Mouse (Mus musculus): ENCODE results near the gene Gbe1. TPM values are rescaled to one million over a fixed set of nuclear protein-coding genes. Genes with fewer than 3 reads are reported as not detected.

The Gbe1 gene
- 16.9 and 23.2 TPM in 2 replicates for total RNA-seq (2017)

DNA sequence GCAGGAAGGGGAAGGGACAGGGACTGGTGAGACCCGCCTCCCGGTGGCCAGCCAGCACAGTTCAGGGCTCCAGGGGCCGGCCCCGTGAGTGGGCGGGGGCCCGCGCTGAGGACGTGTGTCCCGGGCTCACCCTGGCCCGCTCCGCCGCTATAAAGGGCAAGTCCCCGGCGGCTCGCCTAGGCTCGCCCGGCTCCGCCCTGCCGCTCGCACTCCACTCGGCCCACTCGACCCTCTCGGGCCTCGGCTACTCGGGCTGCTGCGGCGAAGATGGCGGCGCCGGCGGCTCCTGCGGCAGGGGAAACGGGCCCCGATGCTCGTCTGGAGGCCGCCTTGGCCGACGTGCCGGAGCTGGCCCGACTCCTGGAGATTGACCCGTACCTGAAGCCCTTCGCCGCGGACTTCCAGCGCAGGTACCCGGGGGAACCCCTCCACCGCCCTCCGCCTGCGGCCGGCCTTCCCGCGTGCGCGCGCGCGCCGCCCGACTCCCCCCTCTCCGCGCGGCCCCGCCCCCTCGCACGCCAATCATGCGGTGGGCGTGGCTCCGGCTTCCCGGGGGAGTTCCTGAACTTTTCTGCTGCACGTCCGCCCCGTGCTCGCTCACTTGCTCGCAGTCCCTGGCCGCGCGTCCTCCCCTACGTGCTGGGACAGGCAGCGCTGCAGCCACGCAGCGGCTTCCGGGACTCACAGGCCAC is at the start of gene Gbe1:
Gbe1 (plus strand) TSS at position 64 of the 692 bp plus-strand sequence.
- ATAC-seq (replicated peaks; ENCODE audit: low read depth, poor library complexity, severe bottlenecking) = peak; percentile 88

DNA sequence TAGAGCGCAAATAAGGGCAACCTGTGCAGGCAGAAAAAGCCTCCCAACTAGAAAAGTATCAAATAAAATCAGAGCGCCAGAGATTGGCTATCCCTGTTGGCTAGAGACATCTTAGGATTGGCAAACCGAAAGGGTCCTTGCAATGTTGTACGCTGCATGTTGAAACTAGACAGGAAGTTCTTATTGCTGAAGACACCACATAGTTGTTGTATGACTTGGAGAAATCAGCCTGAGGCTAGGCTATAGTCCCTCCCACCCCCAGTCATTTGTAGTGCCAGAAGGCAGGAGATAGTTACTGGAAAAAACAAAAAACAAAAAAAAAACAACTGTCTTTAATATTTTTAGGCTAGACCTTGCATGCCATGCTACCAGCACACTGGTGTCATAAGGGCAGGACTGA is 3.1 kb upstream of the Gbe1 start:
- ATAC-seq (replicated peaks; ENCODE audit: low read depth, poor library complexity, severe bottlenecking) = no peak

DNA sequence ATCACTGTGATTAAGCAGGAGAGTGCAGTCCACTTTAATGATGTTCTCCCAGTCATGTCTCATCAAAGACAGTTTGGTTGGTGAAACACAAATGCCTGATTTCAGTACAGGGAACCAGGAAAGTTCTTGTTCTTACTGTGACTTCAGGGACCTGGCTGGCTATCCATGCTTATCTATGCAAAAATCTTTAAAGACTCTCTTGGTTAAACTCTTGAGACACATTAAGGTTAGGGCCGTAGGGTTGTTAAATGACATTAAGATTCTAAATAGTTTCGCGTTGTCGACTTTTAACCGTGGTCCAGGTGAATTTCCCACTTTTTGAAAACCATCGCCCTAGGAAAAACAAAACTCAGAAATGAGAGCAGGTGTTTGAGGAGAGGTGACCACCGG is 258 bp upstream of the Gbe1 start:
- ATAC-seq (replicated peaks; ENCODE audit: low read depth, poor library complexity, severe bottlenecking) = no peak

DNA sequence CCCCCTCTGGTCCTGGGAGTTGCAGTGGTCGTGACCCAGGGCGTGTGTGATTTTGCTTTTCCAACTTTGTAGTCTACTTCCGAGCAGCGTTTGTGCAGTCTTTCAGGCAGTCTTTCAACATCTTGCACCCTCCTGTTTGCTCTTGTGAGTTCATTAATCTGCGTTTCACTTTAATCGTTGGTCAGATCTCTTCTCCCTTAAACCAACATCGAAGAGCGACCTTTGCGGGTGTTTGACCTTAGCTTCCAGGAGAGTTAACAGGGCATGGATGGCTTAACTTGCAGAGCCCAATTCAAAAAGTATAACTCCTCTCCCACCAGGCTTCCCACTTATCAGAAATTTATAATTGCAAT is 805 bp downstream of the Gbe1 start:
- ATAC-seq (replicated peaks; ENCODE audit: low read depth, poor library complexity, severe bottlenecking) = no peak

DNA sequence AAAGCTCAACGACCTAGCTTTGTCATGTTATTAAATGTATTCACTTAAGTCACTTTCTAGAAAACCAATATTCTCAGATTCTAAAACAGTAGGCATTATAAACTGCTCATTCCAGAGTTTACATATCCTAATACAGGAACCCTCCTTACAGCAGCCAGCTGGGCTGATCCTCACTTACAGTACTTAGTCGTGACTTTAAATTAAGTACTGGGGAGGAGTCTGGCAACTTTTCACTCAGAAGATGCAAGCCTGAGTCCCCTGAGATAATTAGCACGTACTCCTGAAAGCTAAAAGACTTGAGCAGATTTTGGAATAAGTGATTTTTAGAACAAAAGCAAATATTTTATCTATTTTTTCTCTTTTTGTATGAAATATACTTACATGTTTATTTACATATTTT is 1.5 kb downstream of the Gbe1 start:
- no peak for ATAC-seq (replicated peaks; ENCODE audit: low read depth, poor library complexity, severe bottlenecking)

DNA sequence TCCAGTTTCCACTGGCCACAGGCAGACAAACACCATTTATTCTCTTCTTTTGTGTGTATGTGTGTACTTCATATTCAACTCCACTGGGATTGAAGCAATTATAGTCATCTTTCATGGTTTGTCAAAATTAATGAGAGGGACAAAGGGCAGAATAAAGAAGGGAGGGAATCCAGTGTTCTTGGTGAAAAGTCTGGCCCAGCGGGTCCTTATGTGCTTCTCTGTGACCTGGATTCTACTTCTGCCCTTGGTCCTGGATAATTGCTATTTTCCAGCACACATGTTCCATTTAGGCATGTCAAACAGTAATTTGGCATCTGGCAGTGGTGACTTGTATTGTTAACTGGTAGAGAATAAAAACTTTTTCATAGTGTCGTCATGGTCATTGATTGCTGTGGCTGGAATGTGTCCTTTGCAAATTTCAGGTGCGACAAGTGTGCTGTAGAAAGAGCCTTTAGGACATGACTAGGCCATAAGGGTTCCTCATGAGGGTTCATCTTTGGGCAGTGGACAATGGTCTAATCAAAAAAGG is 2.2 kb downstream of the Gbe1 start:
- no peak for ATAC-seq (replicated peaks; ENCODE audit: low read depth, poor library complexity, severe bottlenecking)

DNA sequence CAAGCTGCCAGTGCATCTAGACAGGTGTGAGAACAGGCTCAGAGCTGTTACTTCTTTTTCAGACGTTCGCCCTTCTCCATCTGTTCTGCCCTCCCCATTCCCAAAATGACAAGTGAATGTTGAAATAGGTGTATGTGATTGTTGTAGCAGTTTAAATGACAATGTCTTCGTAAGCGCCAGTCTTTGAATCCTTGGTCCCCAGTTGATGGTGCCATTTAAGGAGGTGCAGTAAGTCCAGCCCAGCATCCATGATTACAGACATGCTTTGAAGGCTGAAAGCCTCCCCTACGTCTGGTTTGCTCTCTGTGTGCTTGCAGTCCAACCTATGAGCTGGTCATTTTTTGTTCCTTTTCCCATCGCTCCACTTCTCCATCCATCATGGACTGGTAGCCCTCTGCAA is 5.6 kb downstream of the Gbe1 start:
- ATAC-seq (replicated peaks; ENCODE audit: low read depth, poor library complexity, severe bottlenecking) = no peak

DNA sequence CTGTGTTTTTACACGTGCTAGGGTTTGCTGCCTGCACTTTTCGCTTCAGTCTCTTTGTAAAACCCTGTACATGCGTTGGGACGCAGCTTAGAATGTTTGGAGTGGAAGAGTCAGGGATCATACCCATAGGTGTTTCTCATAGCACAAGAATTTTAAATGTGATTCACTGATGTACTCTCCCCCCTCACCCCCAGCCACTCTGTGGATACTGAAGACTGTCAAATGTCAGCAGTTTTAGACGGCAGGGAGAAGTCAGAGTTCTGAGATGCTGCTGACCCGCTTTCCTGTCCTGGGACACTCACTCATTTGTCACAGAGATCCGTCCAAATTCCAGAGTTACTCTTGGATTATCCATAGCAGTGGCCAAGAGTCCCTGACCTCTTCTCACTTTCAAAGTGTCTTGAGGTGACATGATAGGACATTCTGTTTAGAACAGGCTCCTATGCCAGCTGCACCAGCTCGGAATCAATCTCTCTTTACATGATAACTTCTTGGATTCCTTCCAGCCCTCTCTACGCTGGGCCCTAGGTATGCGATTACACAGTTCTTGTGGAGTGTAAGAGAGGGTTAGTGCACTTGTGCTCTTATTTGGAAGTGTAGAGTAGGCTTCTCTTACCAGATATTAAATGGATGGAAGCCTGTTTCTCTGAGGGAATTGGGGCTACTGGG is 7.0 kb downstream of the Gbe1 start:
- no peak for ATAC-seq (replicated peaks; ENCODE audit: low read depth, poor library complexity, severe bottlenecking)

DNA sequence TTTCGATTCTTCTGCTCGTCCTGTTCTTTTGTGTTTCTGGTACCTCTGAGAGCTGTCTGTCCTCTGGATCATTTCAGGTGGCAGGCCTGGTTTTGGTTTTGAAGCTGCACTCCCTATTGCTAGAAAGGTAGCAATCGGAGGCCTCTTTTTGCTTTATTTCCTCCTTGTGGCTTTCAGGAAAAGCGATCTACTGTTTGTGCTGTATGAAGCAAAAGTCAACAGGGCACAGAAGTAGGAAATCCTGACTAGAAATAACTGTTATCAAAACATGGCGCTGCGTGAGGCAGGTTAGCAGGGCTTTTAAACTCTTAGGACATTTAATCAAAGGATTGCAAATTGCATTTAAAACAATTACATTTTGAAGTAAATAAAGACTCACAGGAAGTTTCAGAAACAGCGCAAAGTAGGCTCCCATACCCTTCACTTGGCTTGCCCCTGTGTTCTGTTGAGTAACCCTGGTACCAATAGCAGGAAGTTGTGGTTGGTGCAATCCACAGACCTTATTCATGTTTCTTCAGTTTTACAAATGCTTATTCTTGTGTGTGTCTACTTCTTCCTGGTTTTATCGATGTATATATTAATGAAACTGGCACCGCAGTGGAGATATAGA is 12.7 kb downstream of the Gbe1 start:
- peak; percentile 90 for ATAC-seq (replicated peaks; ENCODE audit: low read depth, poor library complexity, severe bottlenecking)

DNA sequence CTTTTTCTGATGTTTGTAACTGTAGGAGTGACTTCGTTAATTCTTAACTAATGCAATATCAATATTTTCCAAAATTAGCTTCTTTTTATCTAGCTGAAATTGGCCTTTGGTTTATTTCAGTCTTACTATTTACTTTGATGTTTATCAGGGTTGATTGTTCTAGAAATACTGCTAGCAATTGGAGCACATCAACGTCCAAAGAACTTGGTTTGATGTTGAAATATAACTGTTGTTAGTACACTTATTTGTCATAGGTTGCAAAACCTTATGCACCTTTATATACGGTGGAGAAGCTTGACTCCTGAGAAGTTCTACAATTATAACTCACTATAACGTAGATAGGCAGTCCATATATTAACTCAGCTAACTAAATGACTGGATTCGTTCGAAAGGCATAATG is 14.8 kb downstream of the Gbe1 start:
- no peak for ATAC-seq (replicated peaks; ENCODE audit: low read depth, poor library complexity, severe bottlenecking)

DNA sequence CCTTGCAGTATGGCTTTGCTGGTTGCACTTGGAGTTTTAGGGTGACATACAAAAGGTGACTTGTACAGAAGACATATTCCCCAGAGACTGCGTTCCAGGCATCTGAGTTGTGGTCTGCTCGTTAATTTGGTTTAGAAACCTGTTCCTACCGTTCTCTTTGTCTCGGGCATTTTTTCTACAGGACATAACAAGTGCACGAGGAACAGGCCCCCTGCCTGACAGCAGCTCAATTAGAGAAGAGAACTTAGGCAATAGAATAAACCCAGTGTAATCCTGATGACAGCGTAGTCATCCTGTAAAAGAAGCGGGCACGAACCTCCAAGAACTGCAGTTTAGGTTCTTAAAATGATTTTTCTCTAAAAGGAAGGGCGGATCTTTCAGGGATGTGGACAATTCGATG is 15.3 kb downstream of the Gbe1 start:
- no peak for ATAC-seq (replicated peaks; ENCODE audit: low read depth, poor library complexity, severe bottlenecking)

DNA sequence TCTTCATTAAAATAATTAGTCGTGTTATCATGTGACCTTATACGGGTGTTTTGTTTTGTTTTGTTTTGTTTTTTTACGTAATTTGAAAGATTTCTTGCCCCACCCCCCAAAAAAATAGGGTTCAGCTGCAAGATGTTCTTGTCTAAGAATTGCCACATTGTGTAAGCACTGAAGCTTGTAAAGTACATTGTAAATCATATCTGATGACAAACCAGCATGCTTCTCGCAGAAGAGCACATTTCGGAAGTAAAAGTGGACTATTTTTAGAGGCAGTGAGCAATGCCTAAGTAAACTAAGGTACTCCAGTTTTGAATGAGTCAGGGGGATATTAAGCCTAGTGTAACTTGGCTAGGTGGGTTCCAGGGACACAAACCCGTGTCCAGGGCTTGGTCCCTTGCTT is 15.7 kb downstream of the Gbe1 start:
- peak; percentile 34 for ATAC-seq (replicated peaks; ENCODE audit: low read depth, poor library complexity, severe bottlenecking)

DNA sequence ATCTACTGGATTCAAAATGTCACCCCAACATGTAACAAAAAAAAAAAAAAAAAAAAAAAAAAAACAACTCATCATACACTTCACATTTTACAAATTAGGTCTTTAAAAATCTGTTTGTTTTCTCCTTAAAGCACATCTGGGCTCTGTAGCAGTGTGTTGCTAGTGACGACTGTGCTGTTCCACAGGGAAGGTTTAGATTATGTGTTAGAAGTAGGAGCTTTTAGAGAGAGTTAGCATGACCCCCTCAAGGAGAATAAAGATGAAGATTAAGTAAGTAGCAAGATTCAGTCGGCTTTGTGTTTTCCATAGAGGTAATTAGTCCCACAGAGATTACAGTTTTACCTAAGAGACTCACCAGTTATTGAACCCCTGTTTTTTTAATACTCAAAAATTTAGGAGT is 16.3 kb downstream of the Gbe1 start:
- no peak for ATAC-seq (replicated peaks; ENCODE audit: low read depth, poor library complexity, severe bottlenecking)

DNA sequence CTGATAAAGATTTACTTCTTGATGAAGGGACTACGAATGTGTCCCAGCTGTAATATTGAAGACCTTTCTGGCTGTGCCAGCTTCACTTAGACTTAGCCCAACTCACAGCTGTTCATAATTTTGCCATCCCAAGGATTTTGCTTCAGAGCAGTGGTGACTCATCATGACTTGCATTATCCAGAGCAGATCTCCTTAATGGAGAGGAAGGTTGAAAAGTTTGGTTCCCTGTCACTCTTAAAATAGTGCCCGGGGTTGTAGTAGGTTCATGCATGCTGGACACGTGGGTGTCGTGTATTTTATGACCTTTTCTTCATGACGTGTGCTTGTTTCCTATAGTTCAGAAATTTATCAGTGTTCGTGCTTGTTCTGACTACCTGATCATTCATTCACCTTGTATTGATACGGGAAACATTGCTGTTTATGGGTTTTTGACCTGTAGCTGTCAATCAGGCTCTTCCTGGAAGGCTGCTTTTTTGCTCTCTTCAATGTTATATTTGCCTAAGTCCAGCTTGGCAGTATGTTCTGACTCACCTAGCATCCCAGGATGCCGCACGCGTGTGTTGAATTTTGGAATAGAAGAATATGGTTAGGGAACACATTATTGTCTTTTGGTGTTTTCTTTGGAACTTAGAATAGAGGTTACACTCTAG is 17.0 kb downstream of the Gbe1 start:
- 0 out of 2 replicates have a peak, but pooled peaks have one; percentile 2 for ATAC-seq (replicated peaks; ENCODE audit: low read depth, poor library complexity, severe bottlenecking)

DNA sequence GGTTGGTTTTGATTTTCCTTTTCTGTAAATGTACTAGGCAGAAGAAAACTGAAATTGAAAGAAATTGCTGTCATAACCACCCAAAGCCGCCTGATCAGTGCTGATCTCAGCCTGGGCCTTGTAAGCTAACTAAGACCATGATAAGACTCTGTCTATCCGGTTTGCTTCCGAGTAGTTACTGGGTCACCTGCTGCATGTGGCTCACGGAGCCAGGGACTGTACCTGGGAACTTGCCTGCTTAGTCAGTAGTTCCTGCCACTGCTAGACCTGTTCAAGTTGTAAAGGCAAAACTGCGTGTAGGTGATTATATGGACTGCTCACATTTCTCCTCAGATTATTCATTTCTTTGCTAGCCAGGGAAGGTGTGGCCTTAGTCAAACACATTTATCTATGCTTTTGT is 21.1 kb downstream of the Gbe1 start:
- ATAC-seq (replicated peaks; ENCODE audit: low read depth, poor library complexity, severe bottlenecking) = no peak

DNA sequence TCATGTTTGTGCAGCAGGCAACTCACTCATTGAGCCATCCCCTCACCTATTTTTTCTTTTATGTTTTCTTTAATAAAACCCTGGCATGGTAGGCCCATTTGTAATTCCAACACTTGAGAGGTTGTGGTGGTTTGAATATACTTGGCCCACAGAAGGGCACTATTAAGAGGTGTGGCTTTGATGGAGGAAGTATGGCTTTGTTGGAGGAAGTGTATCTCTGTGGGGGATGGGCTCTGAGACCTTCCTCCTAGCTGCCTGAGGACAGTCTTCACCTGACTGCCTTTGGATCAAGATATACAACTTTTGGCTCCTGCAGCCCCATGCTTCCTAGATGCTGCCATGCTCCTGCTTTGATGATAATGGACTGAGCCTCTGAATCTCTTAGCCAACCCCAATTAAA is 21.7 kb downstream of the Gbe1 start:
- no peak for ATAC-seq (replicated peaks; ENCODE audit: low read depth, poor library complexity, severe bottlenecking)

DNA sequence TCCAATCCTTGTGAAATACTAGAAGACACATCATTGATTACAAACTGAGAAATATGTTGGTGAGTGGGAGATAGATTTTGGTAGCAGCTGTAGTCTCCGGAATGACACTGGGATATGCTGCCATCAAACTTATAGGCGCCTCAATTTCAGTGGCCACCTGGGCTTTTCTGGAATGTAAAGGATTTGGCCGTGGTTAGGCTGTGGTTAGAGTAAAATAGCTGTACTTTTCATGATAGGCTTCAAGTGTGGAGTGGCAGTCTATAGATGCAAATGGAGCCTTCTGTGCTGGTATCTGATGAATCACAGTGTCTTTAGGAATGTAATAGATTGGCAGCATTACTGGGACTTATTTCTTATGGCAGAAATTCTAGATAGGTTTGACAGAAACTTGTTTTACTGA is 23.9 kb downstream of the Gbe1 start:
- no peak for ATAC-seq (replicated peaks; ENCODE audit: low read depth, poor library complexity, severe bottlenecking)

DNA sequence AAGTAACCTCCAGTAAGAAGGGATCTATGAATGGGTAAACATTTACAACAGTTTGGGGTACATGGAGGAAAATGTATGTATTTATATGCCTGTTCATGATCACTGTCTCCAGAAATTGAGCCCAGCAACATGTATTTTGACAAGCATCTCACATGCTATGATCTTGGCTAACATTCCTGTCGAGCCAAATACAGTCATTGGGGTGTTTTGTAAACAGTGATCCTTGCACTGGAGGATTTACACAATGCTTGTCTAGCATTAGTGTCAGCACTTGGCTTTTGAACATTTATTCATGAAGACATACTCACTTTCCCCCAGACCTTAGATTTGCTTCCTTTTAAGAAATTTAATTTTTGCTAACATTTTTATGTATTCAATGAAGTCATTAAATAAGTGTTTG is 30.7 kb downstream of the Gbe1 start:
- ATAC-seq (replicated peaks; ENCODE audit: low read depth, poor library complexity, severe bottlenecking) = no peak

DNA sequence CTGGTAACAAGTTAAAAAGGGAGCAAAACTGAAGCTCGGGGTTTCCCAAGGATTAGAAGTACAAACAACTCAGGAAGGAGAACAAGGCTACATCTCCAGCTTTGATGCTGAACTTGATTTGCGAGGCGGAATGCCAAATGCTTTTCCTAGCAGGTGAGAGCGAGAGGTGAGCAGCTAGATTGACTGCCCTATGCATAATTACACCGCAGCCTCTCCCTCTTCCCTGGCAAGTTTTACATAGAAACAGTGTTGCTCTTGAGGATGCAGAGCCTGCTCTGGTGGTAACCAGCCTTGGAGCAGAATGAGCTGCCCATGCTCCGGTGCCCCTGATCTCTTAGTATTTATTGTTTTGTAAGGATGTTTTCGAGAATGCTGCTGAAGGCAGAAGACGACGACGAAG is 31.9 kb downstream of the Gbe1 start:
- no peak for ATAC-seq (replicated peaks; ENCODE audit: low read depth, poor library complexity, severe bottlenecking)

DNA sequence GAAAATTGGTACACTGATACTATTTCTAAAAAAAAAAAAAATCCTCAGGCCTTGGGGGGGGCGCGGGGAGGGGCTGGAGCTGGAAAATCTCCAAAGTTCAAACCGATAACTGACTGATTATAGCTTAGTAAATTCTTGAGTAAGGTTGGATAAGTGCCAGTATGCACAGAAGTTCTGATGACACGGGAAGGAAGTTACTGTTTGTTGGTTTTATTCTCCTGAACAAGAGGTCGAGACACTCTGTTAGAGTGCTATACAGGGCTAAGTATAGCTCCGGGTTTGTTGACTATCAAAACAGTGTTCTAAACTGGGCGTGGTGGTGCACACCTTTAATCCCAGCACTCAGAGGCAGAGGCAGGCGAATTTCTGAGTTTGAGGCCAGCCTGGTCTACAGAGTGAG is 36.3 kb downstream of the Gbe1 start:
- 0 out of 2 replicates have a peak, but pooled peaks have one; percentile 25 for ATAC-seq (replicated peaks; ENCODE audit: low read depth, poor library complexity, severe bottlenecking)
